20 mouse cellular contexts compared by ENCODE assay signal in genomic region chr9:87162559-87162958, GRCm38 (mm10). TPM values are rescaled to one million over a fixed set of nuclear protein-coding genes. Genes with fewer than 3 reads are reported as not detected.
A peak's percentile ranks its signal among the peaks of the same experiment; 100 is the strongest.
DNase-seq lines count a peak whose midpoint lies in the region; ATAC-seq and TF ChIP-seq lines count a peak whose summit lies in the region.
"Had no signal": no experiment of that assay in that cellular context is flagged by ENCODE, and none has a peak within 500 bp of the region (broad histone marks: within the 10 kb centered on the region; RNA-seq: fewer than 3 reads in every experiment).

No protein-coding gene starts in this region.

- no peak for TF ChIP-seq POLR2A in ES-Bruce4 (IDR thresholded peaks at IDR 0.05; ENCODE audit: insufficient read depth, low read length)

- TF ChIP-seq CTCF in ES-Bruce4 (IDR thresholded peaks at IDR 0.05; ENCODE audit: low read depth, low read length): no peak

- H3K27ac ChIP-seq in heart, embryonic 11.5 days (ENCODE audit: low read depth, low read length): no peak overlapping the region
- peak overlapping the region; percentile 30; the same call in 1 of the 2 replicates for H3K27ac ChIP-seq in ES-Bruce4 (ENCODE audit: insufficient read depth, low read length)
- no peak overlapping the region for H3K27ac ChIP-seq in hindbrain, embryonic 12.5 days

- no peaks in the 10 kb centered on the region for H3K9me3 ChIP-seq in heart, embryonic 11.5 days (replicated peaks; ENCODE audit: control insufficient read depth, low read length)
- H3K9me3 ChIP-seq in ES-Bruce4 (replicated peaks; ENCODE audit: control insufficient read depth, insufficient read depth, low read length, poor library complexity, severe bottlenecking): no peaks in the 10 kb centered on the region
- H3K9me3 ChIP-seq in hindbrain, embryonic 12.5 days (replicated peaks): no peaks in the 10 kb centered on the region
- H3K9me3 ChIP-seq: G1E had no signal

- no peak overlapping the region for H3K9ac ChIP-seq in heart, embryonic 11.5 days (ENCODE audit: low read depth, low read length)
- peak overlapping the region; percentile 44 for H3K9ac ChIP-seq in ES-Bruce4 (ENCODE audit: low read depth, poor library complexity, severe bottlenecking)
- H3K9ac ChIP-seq in hindbrain, embryonic 12.5 days: no peak overlapping the region

- H3K4me1 ChIP-seq in heart, embryonic 11.5 days (ENCODE audit: control insufficient read depth, insufficient read depth, low read length): no peaks in the 10 kb centered on the region
- no peaks in the 10 kb centered on the region for H3K4me1 ChIP-seq in ES-Bruce4 (ENCODE audit: control insufficient read depth, insufficient read depth, low read length)
- no peaks in the 10 kb centered on the region for H3K4me1 ChIP-seq in hindbrain, embryonic 12.5 days

- no peaks in the 10 kb centered on the region for H3K36me3 ChIP-seq in heart, embryonic 11.5 days (ENCODE audit: control insufficient read depth, insufficient read depth, low read length)
- H3K36me3 ChIP-seq in ES-Bruce4 (ENCODE audit: control insufficient read depth, insufficient read depth, low read length, poor library complexity, severe bottlenecking): no peaks in the 10 kb centered on the region
- no peaks in the 10 kb centered on the region for H3K36me3 ChIP-seq in hindbrain, embryonic 12.5 days
- H3K36me3 ChIP-seq: G1E had no signal

- WGBS in heart, embryonic 11.5 days (ENCODE audit: insufficient replicate concordance): 65% methylated on average over 4 of the region's 4 CpGs
- WGBS in hindbrain, embryonic 12.5 days: 82% methylated on average over 4 of the region's 4 CpGs

- H3K4me3 ChIP-seq in heart, embryonic 11.5 days (ENCODE audit: low read depth, low read length): no peak overlapping the region
- H3K4me3 ChIP-seq in ES-Bruce4 (ENCODE audit: low read depth, low read length): peak overlapping the region; percentile 54
- H3K4me3 ChIP-seq in hindbrain, embryonic 12.5 days: no peak overlapping the region

- peak; percentile 90 for DNase-seq in heart, adult 11 months
- DNase-seq: adrenal gland, adult 2 months; adrenal gland, adult 8-10 months; adrenal gland, postnatal 10 days; adrenal gland, postnatal 14 days; adrenal gland, postnatal 25 days; adrenal gland, postnatal 36 days; B cell, adult 2 months; cerebellum, adult 11 months; cerebellum, adult 11-12 months; cerebellum, adult 18-20 months; cerebellum, adult 2 months had no signal

- no peak for TF ChIP-seq EP300 in ES-Bruce4 (IDR thresholded peaks at IDR 0.05; ENCODE audit: insufficient read depth, low read depth, low read length)

- no peaks in the 10 kb centered on the region for H3K27me3 ChIP-seq in heart, embryonic 11.5 days (ENCODE audit: control insufficient read depth, insufficient read depth, low read length)
- no peaks in the 10 kb centered on the region for H3K27me3 ChIP-seq in ES-Bruce4 (ENCODE audit: control insufficient read depth, insufficient read depth, low read length, poor library complexity, severe bottlenecking)
- no peaks in the 10 kb centered on the region for H3K27me3 ChIP-seq in hindbrain, embryonic 12.5 days
- H3K27me3 ChIP-seq: CH12.LX, Patski had no signal

- no peak overlapping the region for H3K4me2 ChIP-seq in heart, embryonic 11.5 days
- no peak overlapping the region for H3K4me2 ChIP-seq in hindbrain, embryonic 12.5 days (replicated peaks)

- ATAC-seq in heart, embryonic 11.5 days (replicated peaks; ENCODE audit: insufficient number of reproducible peaks, low FRiP score, low TSS enrichment): no peak
- ATAC-seq in hindbrain, embryonic 12.5 days (ENCODE audit: low FRiP score): no peak
- ATAC-seq: activated CD4-positive, CD25-positive, alpha-beta regulatory T cell, adult 4 months; CD4-positive, CD25-positive, alpha-beta regulatory T cell, adult 4 months; Patski had no signal

RNA-seq across cellular contexts. Expression of gene Mrap2, which starts 18.5 kb away (rescaled TPM):
- polyA plus RNA-seq in heart, embryonic 11.5 days (2014; fragmentation: Nextera tagmentation; extraction: Ambion mirVana): not detected in 2 replicates
- not detected in 2 replicates for polyA plus RNA-seq in ES-Bruce4 (2011; ENCODE audit: insufficient read depth, insufficient read length, low read depth, missing spikeins)
- 0.35 and 0.59 TPM in 2 replicates for polyA plus RNA-seq in hindbrain, embryonic 12.5 days (2016; fragmentation: Nextera tagmentation; extraction: Ambion mirVana)
- polyA plus RNA-seq: G1E, Patski had no signal
